Mouse (Mus musculus) right cerebral cortex, postnatal 10 days (tissue): Measurements from ENCODE around the gene Gm7861.
"Not testable (repeated sequence)": the region's sequence is repeated elsewhere in the genome, so short reads cannot be mapped to it uniquely, and the experiment has no call there.

Experiments
- DNase-seq, 2 experiments: peaks; one replicate each; pipeline ENCODE4 v3.0.0; 2021; ENCODE audit warnings: low spot score in 2 of 2

Gm7861 gene

DNA sequence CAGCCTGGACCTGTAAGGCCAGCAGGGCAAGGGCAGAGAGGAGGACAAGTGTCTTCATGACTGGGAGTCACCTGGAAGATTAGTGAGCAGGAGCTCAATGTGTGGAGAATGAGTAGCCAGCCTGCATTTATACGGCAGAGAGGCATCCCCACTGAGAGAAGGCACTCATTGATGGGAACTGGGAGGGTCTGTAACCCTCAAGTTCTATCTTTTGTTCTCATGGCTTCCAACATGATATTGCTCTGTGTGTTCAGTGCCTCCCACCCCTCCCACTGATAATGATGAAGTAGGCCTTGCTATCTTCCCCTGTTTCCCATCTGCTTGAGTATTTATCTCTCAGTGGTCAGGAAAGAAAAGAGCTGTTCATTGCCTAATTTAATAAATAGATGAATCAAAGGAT is at the start of gene Gm7861:
Gene Gm7861, minus strand, starts transcription at position 101 of the 400 bp plus-strand sequence.
- not testable (repeated sequence) for DNase-seq

DNA sequence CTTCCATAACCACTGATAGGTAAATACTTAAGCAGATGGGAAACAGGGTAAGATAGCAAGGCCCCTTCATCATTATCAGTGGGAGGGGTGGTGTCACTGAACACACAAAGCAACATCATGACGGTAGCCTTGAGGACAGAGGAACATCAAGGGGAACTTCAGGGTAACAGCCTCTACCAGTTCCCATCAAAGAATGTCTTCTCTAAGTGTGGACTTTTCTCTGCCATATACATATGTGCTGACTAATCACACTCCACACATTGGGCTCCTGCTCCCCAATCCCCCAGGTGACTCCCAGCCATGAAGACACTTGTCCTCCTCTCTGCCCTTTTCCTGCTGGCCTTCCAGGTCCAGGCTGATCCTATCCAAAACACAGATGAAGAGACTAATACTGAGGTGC is 23.6 kb upstream of the Gm7861 start, which contains the start of gene Defa26:
Gene Defa26, plus strand, starts transcription at position 301 of the 400 bp plus-strand sequence.
- DNase-seq: not testable (repeated sequence)

- DNase-seq: not testable (repeated sequence)
Measured at GRCm38 (mm10) chr8:21582706-21583105, 11.6 kb downstream of the Gm7861 start, which contains the start of gene Defa28. Defa28 (plus strand) TSS chr8:21583006.

DNA sequence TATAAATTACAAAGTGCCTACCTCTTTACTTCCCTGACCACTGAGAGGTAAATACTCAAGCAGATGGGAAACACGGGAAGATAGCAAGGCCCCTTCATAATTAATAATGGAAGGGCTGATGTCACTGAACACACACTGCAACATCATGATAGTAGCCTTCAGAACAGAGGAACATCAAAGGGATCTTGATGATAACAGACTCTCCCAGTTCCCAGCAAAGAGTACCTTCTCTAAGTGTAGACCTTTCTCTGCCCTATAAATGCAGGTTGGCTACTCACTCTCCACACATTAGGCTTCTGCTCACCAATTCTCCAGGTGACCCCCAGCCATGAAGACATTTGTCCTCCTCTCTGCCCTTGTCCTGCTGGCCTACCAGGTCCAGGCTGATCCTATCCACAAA is 29.2 kb downstream of the Gm7861 start, which contains the start of gene Defa37:
Gene Defa37, plus strand, starts transcription at position 301 of the 400 bp plus-strand sequence.
- DNase-seq: not testable (repeated sequence)
